Mouse (Mus musculus) heart, adult 2 months (tissue): ENCODE results near the gene Hist1h3b. TPM values are rescaled to one million over a fixed set of nuclear protein-coding genes. Genes with fewer than 3 reads are reported as not detected.
"Not testable (repeated sequence)": the region's sequence is repeated elsewhere in the genome, so short reads cannot be mapped to it uniquely, and the experiment has no call there.

Source experiments
- DNase-seq, 2 experiments: peaks; one replicate each; pipeline ENCODE4 v3.0.0; 2021
- H3K27ac ChIP-seq: fragments of 200-600 bp; 2 replicates; pipeline ENCODE4 v1.8.1; 2022
- H3K27me3 ChIP-seq: fragments of 200-500 bp; 2 replicates; pipeline ENCODE4 v1.6.1; 2012; ENCODE audit warnings: mild to moderate bottlenecking, low read length, inconsistent platforms, mixed read lengths; ENCODE audit not compliant: control insufficient read depth, insufficient read depth
- H3K36me3 ChIP-seq: fragments of 200-500 bp; 2 replicates; pipeline ENCODE4 v1.6.1; 2012; ENCODE audit warnings: low read length, inconsistent platforms; ENCODE audit not compliant: control insufficient read depth, insufficient read depth
- H3K4me1 ChIP-seq: fragments of 200-500 bp; 2 replicates; pipeline ENCODE4 v1.6.1; 2011; ENCODE audit warnings: low read length; ENCODE audit not compliant: control insufficient read depth, insufficient read depth
- H3K4me3 ChIP-seq: fragments of 200-600 bp; 2 replicates; pipeline ENCODE4 v1.8.1; 2022
- H3K79me2 ChIP-seq: fragments of 200-500 bp; replicated peaks from 2 replicates; pipeline ENCODE4 v1.6.1; 2012; ENCODE audit warnings: mild to moderate bottlenecking, inconsistent platforms, low read length, moderate library complexity, mixed read lengths; ENCODE audit not compliant: control insufficient read depth, insufficient read depth
- H3K9ac ChIP-seq: fragments of 200-500 bp; 2 replicates; pipeline ENCODE4 v1.6.1; 2012; ENCODE audit warnings: low read depth, mild to moderate bottlenecking, control low read depth, inconsistent platforms, low read length, mixed read lengths
- CTCF ChIP-seq: fragments of 200-600 bp; IDR thresholded peaks from 2 replicates; pipeline ENCODE4 v1.8.1; 2022; ENCODE audit warnings: antibody characterized with exemption, mild to moderate bottlenecking, moderate library complexity
- EP300 ChIP-seq: fragments of 200-500 bp; IDR thresholded peaks from 2 replicates; pipeline ENCODE4 v1.6.1; 2011; ENCODE audit warnings: low read depth, low read length, control low read depth; ENCODE audit not compliant: insufficient read depth
- POLR2A ChIP-seq: fragments of 200-500 bp; IDR thresholded peaks from 2 replicates; pipeline ENCODE4 v1.6.1; 2011; ENCODE audit warnings: mild to moderate bottlenecking, low read depth, low read length, control low read depth; ENCODE audit not compliant: insufficient read depth
- WGBS: fragments of 180-500 bp; shearing (Covaris S2); methylation state at CpG from one replicate; pipeline ENCODE4 v1.1.7; 2018; 5-methylcytosine and 5-hydroxymethylcytosine counted together
- intact Hi-C: fragments of 180-260 bp; cut with DNase I; formaldehyde crosslinking; loops from one replicate; pipeline ENCODE4 v1.15.1; 2025
- polyA plus RNA-seq: library from polyadenylated mRNA; depleted of rRNA; stranded (reverse); fragments of >200 nt; gene quantifications from 2 replicates; pipeline ENCODE4 v1.2.3, GENCODE M21; 2012
- total RNA-seq, 2 experiments: library from RNA; stranded (reverse); gene quantifications; 2 replicates each; pipeline ENCODE4 v1.2.3; 2021

The Hist1h3b gene
- total and polyA plus RNA-seq, 3 experiments = 1.7 to 8.0 (median 6.4) TPM

- Histone ChIP-seq H3K9ac (no peak overlapping the region), H3K4me3 (no peak overlapping the region)
- WGBS = 18% methylated on average over 4 of the region's 4 CpGs
These were observed 4.2 kb upstream of the Hist1h3b start for GRCm38 (mm10) chr13:23747892-23748288.

GRCm38 (mm10) chr13:23749563-23750121 lies 2.4 kb upstream of the Hist1h3b start:
- 85% methylated on average over 5 of the region's 5 CpGs for WGBS
- Histone ChIP-seq H3K79me2 (no peaks in the 10 kb centered on the region), H3K4me1 (peaks cover 3% of the 10 kb centered on the region), H3K4me3 (no peak overlapping the region), H3K9ac (no peak overlapping the region), H3K36me3 (no peaks in the 10 kb centered on the region), H3K27ac (no peak overlapping the region), H3K27me3 (no peaks in the 10 kb centered on the region)
- intact Hi-C loops = loop anchor here (5.0 kb wide), 2 partner anchors 127 to 1707 kb away; partner anchors contain the start of genes Hist1h1e, Hist1h2ag, Hist1h2be and Hist1h2bj
- TF ChIP-seq CTCF (no peak), POLR2A (no peak), EP300 (no peak)
- no peak for DNase-seq

More at GRCm38 (mm10) chr13:23747892-23748288, 4.2 kb upstream of the Hist1h3b start:
- Histone ChIP-seq H3K4me1 (peaks cover 3% of the 10 kb centered on the region), H3K27me3 (no peaks in the 10 kb centered on the region), H3K27ac (no peak overlapping the region), H3K79me2 (no peaks in the 10 kb centered on the region), H3K36me3 (peaks cover 2% of the 10 kb centered on the region; the same call in 1 of the 2 replicates)
- TF ChIP-seq POLR2A (no peak), CTCF (no peak), EP300 (no peak)
- DNase-seq = no peak
- intact Hi-C loops = loop anchor here (5.0 kb wide), 2 partner anchors 126 to 1706 kb away; partner anchors contain the start of genes Hist1h1e, Hist1h2ag, Hist1h2be and Hist1h2bj

- H3K4me1 ChIP-seq, H3K27me3 ChIP-seq, H3K79me2 ChIP-seq, H3K36me3 ChIP-seq, intact Hi-C loops: not testable (repeated sequence)
- Histone ChIP-seq H3K27ac (peak within 1 kb of the TSS; percentile 62), H3K4me3 (peak within 1 kb of the TSS; percentile 48), H3K9ac (peak within 1 kb of the TSS; percentile 67)
- 5% methylated on average over 31 of the region's 47 CpGs for WGBS
- DNase-seq = peak; percentile 58 to 66
- TF ChIP-seq POLR2A = peak; percentile 55; the same call in 1 of the 2 replicates
- peak; percentile 22 for TF ChIP-seq CTCF
These were observed 1.1 kb upstream of the Hist1h3b start, which contains the start of gene Hist1h2ab for GRCm38 (mm10) chr13:23750839-23751477. Hist1h2ab (plus strand) TSS chr13:23751126.

GRCm38 (mm10) chr13:23751478-23751956 lies 550 bp upstream of the Hist1h3b start:
- H3K36me3 ChIP-seq = no peaks in the 10 kb centered on the region
- H3K4me3 ChIP-seq = no peak overlapping the region
- peak overlapping the region; percentile 10; the same call in 1 of the 2 replicates for H3K27ac ChIP-seq
- H3K4me1 ChIP-seq = peaks cover 1% of the 10 kb centered on the region
- TF ChIP-seq CTCF (no peak), POLR2A (no peak), EP300 (no peak)
- H3K27me3 ChIP-seq = no peaks in the 10 kb centered on the region
- intact Hi-C loops = no loop called here
- DNase-seq = peak in 1 of 2 experiments; percentile 24
- 11% methylated on average over 11 of the region's 11 CpGs for WGBS
- no peaks in the 10 kb centered on the region for H3K79me2 ChIP-seq
- no peak overlapping the region for H3K9ac ChIP-seq

GRCm38 (mm10) chr13:23752742-23753172 lies 690 bp downstream of the Hist1h3b start:
- H3K36me3 ChIP-seq = no peaks in the 10 kb centered on the region
- peaks cover 1% of the 10 kb centered on the region for H3K4me1 ChIP-seq
- no peak overlapping the region for H3K9ac ChIP-seq
- intact Hi-C loops = no loop called here
- WGBS = 21% methylated on average over 6 of the region's 6 CpGs
- no peaks in the 10 kb centered on the region for H3K27me3 ChIP-seq
- no peak for DNase-seq
- H3K79me2 ChIP-seq = no peaks in the 10 kb centered on the region
- no peak overlapping the region for H3K4me3 ChIP-seq
- no peak overlapping the region for H3K27ac ChIP-seq
- TF ChIP-seq POLR2A (no peak), CTCF (no peak), EP300 (no peak)

- no peak for DNase-seq
- Histone ChIP-seq H3K4me1 (peaks cover 1% of the 10 kb centered on the region), H3K79me2 (no peaks in the 10 kb centered on the region), H3K27me3 (no peaks in the 10 kb centered on the region), H3K9ac (no peak overlapping the region), H3K27ac (no peak overlapping the region), H3K4me3 (no peak overlapping the region), H3K36me3 (no peaks in the 10 kb centered on the region)
- TF ChIP-seq CTCF (no peak), POLR2A (no peak), EP300 (no peak)
- WGBS = 67% methylated on average over 4 of the region's 4 CpGs
- intact Hi-C loops = no loop called here
These were observed 1.4 kb downstream of the Hist1h3b start for GRCm38 (mm10) chr13:23753314-23754078.
